Mouse (Mus musculus): ENCODE results near the gene Wsb2.
A peak's percentile ranks its signal among the peaks of the same experiment; 100 is the strongest.

DNA sequence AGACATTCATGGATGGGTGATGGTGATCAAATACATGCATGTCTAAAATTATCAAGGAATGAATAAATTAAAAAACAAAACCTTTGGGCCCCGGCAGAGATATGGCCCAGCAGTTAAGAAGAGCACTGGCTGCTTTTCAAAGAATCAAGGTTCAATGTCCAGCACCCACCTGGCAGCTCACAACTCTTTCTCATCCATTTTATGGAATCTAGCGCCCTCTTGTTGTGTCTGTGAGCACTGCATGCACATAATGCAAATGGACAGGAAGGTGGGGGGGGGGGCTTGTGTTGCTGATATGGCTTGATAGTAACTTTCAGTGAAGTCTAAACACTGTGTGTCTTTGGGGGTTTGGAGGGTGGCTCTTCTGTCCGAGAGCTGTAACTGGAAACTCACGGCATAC lies 51.1 kb downstream of the Wsb2 start:
- no peak for TF ChIP-seq POLR2A (IDR thresholded peaks at IDR 0.05; ENCODE audit: low read depth, low read length)
- TF ChIP-seq CTCF (conservative IDR thresholded peaks at IDR 0.05; ENCODE audit: insufficient read depth, insufficient read length, low read depth, low read length): peak; percentile 79
